Mouse (Mus musculus): ENCODE data around the gene Lrrc26.
A peak's percentile ranks its signal among the peaks of the same experiment; 100 is the strongest.

Gene Lrrc26

DNA sequence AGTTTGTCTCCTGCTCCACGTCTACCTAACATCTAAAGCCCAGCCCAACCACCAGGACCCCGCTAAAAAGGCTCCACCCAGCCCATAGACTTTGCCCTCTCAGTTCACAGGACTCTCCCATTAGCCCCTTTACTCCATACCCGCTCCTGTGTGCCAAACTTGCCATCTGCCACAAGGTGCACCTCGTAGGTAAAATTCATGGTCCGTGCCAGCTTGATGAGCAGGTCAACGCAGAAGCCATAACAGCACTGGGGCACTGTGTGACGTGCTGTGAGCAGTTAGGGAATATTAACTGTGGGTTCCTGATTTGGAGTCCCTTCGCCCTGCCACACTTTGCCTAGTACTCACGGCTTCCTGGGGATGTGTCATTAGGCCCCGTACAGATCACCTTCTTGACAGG is 8.3 kb downstream of the Lrrc26 start:
- no peak for DNase-seq (ENCODE audit: low spot score)

DNA sequence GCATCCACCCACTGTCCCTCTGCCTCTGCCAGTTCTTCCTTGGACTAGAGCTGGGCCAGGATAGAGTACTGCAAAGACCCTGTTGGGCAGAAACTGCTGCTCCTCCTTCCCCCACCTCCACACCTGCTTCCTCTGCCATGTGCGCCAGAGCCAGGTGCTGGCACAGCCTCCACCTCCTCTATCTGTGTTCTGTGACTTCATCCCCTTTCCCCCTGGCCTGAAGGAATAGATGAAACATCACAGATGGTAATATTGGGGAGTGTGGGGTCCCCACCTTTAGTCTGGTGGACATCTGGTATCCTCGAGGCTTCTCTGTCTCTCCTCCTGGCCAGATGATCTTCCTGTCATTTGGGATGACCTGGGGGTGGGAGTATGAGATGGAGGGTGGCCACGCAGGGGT is 13.7 kb downstream of the Lrrc26 start:
- DNase-seq (ENCODE audit: low spot score): no peak

GRCm38 (mm10) chr2:25303931-25304656 is 14.4 kb downstream of the Lrrc26 start:
- DNase-seq (ENCODE audit: low spot score): no peak

DNA sequence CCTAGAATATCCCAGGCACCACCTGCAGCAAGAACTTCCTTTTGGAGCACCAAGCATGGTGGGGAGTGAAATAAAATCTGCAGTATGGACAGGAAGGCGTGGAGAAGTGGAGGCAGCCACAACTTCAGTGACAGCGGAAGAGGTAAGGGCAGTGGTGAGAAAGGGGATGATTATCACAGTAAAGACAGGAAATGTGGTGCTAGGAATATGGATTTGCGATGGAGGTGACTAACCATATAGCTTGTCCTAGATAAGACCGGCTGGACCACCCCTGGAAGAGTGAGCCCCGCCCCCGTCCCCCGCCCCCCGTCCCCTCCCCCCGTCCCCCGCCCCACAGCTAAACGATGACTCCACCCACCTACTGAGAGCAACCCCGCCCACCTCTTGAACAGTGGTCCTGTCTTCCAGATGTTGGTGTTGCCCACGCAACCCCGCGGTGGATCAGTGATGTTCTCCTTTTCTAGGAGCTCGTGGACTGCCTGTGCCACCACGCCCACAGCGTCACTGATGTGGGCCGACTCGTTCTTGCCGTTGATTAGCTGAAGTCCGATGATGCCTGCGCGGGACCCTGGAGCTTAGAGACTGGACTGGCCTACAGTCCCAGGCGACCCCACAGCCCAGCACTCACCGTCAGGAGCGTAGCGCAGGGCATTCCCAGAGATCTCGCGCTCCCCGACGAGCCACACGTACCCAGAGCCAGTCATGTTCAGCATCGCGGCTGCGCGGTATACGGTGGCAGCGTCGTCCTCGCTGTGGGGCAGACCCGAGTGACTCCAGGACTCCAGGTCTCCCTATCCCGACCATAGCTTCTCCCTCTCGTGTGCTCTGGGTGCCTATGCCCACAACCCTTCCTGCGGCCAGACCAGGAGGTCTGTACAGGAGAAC is 15.2 kb downstream of the Lrrc26 start:
- no peak for DNase-seq (ENCODE audit: low spot score)

DNA sequence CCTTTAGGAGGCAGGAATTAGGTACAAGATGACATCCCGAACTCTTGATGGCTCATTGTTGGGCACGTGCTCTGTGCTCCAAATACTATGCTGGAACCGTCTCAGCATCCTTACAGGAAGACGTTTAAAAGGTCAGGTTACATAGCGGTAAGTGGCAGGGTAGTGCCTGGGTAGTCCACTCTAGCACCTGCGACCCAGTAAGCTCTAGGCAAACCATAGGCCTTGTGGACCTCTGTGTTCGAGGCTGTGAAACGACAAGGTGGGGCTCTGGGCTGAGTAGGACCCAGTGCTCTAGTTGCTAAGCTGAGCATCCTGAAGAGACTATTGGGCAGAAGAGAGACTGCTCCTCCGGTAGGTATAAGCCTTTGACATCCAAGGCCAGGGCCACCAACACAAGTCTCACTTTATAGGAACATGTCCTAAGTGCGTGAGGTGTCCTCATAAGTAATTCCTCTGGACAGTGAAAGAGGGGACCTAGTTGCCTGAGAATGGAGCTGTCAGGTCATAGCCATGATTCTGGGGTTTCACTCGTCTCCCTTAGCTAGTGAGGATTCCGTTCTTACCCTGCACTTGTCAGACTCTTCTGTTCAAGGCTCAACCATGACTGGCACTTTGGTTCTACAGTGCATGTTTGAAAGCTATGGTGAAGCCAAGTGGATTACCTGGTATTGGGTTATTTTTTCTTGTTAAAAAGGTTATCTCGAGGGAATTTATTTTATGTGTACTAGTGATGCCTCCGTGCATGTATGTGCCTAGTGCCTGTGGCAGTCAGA is 16.1 kb downstream of the Lrrc26 start:
- no peak for DNase-seq (ENCODE audit: low spot score)

DNA sequence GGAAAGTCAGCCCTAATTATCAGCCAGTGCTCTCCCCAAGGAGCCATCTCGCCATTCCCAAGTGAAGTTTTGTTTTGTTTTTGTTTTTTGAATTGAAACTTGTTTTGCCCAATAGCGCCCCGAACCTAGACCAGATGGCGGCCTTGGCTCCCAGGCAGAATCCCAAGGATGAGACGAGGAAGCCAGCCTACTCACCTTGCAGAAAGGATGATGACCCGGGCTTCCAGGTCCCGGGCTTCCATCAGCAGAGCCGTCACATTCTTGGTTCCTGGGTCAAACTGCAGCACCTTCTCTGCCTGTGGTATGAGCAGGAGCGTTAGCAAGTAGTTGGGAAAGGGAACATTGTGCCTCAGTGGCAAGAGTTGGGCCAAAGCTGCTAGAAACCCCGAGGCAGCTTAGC is 20.5 kb downstream of the Lrrc26 start:
- DNase-seq (ENCODE audit: low spot score): no peak

GRCm38 (mm10) chr2:25310969-25311368 is 21.3 kb downstream of the Lrrc26 start:
- no peak for DNase-seq (ENCODE audit: low spot score)

DNA sequence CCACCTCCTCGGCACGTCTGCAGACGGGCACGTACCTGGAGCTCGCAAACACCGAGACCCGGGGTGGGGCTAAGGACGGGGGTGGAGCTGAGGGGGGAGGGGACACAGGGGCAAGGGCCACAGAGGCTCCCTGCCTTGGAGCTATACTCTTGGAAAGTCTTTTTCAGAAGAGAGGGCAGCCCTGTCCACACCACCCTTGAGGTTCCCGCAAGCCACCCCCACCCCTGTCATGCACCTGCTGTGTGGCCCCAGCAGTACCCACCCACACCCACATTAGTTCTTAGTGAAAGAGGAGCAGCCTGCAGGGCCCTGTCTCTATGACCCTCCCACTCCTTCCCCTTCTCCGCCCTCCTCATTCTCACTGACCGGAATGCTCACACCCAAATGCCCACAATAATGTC is 21.8 kb downstream of the Lrrc26 start:
- DNase-seq (ENCODE audit: low spot score): no peak

DNA sequence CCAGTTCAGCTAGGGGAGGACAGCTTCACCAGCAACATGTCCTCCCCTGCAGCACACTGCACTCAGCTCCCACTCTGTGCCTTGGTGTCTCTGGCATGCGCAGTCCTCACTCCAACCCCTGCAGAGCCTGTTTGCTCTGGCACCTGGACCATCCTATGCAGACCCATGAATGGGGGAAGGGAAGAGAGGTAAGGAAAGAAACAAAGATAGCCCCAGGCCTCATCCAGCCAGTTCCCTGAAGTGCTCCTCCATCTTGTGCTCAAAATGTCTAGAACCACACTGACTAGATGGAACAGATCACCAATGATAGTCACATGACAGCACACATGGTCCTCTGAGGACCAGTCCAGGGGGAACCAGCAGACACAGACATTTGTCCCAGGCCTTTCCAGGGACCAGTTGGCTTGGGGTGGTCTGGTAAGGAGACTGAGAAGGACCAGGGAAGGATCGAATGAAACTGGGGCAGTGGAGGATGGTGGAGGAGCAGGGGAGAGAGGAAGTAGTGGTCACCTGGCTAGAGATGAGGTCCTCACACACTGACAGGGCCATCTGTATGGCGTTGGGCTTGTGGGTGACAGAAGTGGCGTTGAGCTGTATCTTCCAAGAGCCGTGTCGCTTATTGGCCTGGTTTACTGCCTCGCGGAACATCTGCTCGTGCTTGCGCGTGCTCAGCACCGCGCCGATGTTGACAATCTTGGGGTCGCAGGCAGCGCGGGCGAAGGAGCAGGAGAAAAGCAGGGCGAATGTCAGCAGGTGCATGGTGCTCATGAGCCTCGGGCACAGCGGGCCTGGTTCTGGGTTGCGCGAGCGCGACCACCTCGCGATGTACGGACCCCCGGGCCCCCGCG is 28.6 kb downstream of the Lrrc26 start:
- no peak for DNase-seq (ENCODE audit: low spot score)

DNA sequence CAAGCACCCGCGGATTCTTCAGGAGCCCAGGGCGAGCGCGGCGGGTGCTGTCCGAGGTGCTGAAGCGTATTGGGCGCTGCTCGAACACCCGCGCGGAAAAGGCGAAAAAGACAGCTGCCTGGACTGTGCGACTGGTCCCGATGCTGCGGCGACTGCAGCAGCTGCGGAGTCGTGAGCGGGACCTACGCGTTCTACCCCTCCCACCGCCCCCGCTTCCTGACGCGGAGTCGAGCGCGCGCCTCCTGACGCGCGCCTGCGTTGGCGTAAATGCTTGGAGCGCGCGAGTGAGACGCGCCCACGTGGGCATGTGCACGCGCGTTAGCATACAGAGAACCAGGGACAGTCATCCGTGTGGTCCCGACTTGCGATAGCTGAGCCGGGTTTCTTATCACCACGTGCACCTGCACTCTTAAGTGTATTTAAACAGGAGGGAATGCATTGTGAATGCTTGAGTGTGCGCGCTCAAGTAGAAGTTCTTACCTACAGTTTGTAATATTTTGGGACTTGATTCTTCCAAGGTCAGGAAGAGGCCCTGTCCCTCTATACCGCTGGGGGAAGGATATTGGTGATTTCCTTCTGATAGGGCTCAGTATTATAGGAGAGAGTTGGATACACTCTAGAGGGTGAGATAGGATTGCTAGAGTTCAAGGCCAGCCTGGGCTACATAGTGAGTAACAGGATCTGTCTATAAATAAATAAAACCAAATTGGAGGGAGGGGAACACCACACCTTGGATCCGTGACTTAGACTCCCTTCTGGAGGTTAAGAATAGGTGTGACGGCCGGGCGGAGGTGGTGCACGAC is 29.5 kb downstream of the Lrrc26 start, which contains the start of gene Grin1:
Grin1 (minus strand) TSS at position 217 of the 803 bp plus-strand sequence.
- peak; percentile 63 for DNase-seq (ENCODE audit: low spot score)

DNA sequence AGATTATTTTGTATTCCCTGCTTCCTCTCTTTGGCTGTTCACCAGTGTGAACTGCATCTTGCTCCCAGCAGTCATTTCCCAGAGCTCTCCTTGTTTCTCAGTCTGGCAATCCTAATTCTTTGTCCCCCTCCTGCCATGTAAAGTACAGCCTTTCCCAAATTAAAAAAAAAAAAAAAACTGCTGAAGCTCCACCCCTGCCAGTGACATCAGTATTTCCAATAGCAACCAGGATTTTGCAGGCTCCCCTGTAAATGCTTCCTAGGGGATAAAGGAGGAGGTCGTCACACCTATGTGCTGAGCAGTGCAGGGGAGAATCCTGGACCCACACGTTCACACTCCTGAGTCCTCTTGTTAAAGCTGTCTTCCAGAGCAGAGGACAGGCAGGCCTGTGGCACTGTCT is 30.4 kb downstream of the Lrrc26 start:
- DNase-seq (ENCODE audit: low spot score): no peak

- no peak for DNase-seq (ENCODE audit: low spot score)
These were observed 36.3 kb downstream of the Lrrc26 start for GRCm38 (mm10) chr2:25326036-25326435.

- DNase-seq (ENCODE audit: low spot score): no peak
These were observed 38.7 kb downstream of the Lrrc26 start for GRCm38 (mm10) chr2:25328440-25328839.

DNA sequence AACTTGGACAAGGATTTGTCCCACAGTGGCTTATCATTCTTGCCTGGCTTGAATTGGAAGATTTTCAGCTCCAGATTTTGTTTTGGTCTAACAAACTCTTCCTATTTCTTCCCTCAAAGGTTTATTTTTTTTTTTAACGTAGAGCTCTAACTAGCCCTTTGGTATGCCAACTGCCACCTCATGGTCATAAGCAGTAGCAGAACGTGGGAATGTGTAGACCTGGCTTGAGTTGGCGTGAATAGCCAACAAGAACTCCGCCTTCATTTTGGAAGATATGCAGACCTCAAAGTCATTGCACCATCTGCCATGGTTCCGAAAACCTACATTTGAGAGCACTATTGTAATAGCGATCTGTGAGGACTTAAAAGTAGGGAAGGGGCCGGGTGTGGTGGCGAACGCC is 41.8 kb downstream of the Lrrc26 start:
- no peak for DNase-seq (ENCODE audit: low spot score)

DNA sequence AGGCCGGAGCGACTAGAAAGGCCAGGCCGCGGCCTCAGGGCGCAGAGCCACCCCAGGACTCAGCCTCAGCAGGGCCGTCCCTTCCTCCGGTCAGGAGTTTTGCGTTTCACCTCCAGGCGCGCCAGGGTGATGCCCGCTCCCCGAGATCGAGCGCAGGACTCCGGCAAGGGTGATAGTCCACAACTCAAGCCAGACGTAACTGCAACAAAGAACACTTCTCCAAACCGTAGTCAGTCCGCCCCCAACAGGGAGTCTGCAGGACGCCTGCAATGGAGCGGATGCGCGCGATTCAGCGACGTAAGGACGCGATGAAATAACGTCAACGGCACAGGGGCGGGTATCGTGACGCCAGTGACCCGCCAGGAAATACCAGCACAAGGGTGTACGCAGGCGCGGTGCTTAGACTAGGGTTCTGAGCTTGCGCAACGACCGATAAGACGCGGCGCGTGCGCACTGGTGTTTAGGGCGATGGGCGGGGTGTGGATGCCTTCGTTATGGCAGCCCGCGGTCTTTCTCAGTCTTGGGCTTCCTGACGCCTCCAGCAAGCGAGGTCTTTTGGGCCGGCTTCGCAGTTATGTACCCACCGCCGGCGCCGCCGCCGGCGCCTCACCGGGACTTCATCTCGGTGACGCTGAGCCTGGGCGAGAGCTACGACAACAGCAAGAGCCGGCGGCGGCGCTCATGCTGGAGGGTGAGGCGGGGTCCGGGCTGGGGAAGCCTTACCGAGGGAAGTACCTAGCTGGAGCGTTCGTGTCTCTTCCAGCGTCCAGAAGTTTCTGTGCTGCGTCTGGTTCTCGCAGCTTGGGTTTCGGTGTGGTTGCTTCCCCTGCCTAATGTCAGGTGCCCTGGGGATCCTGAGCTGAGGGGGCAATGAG is 42.8 kb downstream of the Lrrc26 start, which contains the start of gene Man1b1:
Man1b1 (plus strand) TSS at position 53 of the 875 bp plus-strand sequence.
- peak; percentile 99 for DNase-seq (ENCODE audit: low spot score)

GRCm38 (mm10) chr2:25333569-25333968 is 43.9 kb downstream of the Lrrc26 start:
- DNase-seq (ENCODE audit: low spot score): no peak

- no peak for DNase-seq (ENCODE audit: low spot score)
These were observed 48.6 kb downstream of the Lrrc26 start for GRCm38 (mm10) chr2:25338303-25338702.

All from ovary, postnatal 14 days (tissue).